Mouse (Mus musculus) CD4-positive, CD25-positive, alpha-beta regulatory T cell, adult 2 months (primary cell): ENCODE data around the gene Armc6.
"Not testable (repeated sequence)": the region's sequence is repeated elsewhere in the genome, so short reads cannot be mapped to it uniquely, and the experiment has no call there.

Experiments
- DNase-seq: peaks from one replicate; pipeline ENCODE4 v3.0.0-alpha.2; 2012; ENCODE audit warnings: low read depth, low spot score

Armc6 gene

DNA sequence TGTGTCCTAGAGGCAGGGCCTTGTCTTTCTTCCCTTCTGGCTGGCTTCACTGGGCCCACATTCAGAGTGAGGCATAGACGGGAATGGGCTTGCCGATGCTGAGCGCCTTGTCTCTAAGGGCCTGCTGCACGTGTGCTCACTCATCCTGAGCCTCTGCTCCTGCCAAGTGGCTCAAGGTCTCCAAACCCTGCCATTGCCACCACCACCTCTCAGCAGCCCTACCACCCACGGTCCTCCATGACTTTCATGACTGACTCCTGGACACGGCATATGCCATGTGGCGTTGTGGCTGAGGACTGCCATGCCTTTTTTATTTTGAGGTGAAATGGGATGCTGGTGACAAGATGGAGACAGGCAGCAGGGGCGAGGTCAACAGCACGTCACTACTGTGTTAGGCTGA is 3.4 kb downstream of the Armc6 start:
- no peak for DNase-seq

DNA sequence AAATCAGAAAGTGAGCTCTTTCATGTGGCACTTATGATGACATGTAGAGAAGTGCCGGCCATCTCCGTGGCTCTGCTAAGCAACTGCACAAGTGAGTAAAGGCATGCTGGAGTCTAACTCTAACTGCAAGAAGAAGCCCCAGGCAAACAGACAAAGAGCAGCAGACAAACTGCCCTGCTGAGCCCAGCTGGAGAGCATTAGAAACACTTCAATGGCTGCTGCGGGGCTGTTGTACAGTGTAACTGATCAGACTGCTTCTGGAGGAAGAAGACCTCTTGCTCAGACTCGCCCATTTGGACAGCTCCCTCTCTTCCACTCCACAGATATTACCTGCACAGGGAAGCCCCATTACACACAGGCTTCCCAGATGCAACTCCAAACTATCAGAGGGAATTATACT is 6.3 kb downstream of the Armc6 start:
- no peak for DNase-seq

DNA sequence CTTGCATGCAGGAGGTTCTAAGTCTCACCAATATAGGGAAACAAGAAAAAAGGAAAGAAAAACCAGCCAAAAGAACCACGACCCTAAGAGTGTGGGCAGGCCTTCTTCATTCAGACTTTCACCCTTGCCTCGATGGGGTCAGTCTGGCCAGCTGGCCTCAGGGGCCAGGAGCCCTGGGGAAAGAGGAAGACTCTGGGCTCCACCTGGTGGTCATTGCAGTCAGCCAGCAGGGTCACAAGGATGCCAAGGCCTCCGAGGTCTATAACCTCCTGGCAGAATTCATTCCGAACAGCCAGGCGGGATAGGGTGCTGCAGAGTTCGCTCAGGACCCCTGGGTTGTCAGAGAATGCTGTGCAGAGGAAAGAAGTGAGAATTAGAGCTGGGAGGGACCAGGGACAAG is 10.9 kb downstream of the Armc6 start:
- DNase-seq: peak; percentile 27

DNA sequence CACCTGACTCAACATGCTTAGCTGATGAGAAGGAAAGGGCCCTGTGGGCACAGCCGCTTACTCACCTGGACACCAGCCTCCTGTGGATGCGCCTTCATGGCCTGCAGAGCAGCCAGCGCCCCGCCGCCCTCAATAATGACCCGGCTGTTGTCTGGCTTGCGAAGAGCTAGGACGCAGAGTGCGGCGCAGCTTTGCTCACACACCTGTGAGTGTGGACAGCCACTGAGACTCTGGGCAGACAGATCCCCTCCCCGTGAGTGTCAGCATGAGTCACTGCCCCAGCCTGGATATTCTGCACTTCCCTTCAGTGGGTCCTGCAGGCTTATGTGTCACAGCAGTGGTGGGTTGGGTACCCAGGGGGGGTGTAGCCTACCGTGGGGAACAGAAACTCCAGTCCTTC is 12.2 kb downstream of the Armc6 start:
- DNase-seq: no peak

DNA sequence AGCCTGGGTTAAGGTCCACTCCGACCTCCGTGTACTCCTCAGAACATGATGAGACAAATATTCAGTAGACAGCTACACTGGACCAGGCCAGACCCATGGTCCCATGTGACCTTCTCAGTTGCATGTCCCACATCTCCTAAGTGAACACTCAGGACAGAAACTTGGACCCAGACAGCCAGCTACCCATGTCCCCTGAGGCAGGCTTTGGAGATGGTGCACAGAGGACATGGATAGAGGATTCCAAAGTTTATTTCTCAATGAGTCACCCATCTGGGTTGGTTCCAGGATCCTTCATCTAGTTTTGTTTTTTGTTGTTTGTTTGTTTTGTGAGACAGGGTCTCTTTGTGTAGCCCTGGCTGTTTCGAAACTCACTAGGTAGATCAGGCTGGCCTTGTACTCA is 13.4 kb downstream of the Armc6 start:
- no peak for DNase-seq

DNA sequence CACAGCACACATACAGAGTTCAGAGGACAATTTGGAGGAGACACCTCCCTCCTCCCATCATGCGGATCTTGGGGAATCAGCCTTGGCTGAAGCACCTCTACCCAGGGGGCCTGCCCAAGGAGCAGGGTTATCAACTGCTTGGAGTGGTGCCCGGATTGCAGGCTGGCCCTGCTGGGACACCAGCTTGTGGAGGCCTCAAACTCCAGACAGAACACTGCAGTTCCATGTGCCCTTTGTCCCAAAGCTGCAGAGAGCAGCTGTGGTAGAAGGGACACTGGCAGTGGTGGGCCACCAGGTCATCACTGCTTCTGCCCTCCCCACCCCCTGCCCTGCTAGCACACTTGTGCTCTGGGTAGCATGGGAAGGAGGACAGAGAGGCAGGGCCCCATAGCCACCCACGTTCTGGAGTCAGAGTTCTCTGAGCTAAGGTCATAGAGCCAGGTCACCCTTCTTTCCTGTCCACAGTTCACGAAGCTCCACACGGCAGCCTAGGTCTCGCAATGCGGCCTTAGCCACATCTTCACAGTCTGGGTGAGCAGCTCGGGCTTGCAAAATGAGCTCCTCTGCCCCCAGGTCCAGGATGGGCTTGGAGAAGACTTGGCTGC is 13.9 kb downstream of the Armc6 start:
- no peak for DNase-seq

DNA sequence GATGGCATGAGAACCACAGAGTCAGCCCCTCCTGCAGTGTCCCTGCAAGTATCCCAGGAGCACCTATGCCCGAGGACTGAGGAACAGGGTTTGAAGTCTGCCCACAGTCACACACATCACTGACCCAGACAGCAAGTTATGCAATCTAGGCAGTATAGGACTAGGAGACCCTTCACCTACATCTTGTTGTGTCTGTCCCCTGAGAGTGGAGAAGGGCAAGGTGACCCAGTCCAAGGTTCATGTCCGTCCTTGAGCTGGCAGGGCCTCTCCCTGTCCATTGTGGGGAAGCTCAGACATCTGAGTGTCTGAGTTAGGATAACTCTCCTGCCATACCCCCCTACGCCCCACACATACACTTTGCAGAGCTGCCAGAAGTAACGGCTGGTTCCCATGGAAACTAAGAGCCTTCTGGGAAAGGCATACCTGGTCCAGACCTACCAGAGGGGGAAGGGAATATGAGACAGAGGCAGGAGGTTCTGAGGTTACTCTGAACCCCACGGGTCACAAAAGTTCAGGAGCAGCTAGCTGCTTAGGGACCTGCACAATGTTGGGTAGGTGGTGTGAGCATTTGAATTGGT is 15.1 kb downstream of the Armc6 start:
- DNase-seq: no peak

DNA sequence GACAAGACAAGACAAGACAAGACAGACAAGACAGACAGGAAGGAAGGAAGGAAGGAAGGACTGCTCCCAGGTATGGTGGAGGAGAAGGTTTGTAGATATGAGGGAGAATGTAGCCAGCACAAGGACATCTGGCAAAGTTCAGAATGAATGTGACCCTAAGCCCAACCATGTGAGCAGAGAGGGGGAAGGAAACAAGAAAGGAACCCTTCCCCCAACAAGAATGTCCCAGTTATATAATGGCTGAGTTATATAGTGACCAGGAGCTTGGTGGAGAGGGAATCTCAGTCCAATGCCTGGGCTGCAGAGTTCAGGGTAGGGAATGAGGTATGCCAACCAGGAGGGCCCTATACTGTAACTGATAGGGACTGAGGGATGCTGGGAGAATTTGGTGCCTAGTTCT is 16.8 kb downstream of the Armc6 start:
- no peak for DNase-seq

DNA sequence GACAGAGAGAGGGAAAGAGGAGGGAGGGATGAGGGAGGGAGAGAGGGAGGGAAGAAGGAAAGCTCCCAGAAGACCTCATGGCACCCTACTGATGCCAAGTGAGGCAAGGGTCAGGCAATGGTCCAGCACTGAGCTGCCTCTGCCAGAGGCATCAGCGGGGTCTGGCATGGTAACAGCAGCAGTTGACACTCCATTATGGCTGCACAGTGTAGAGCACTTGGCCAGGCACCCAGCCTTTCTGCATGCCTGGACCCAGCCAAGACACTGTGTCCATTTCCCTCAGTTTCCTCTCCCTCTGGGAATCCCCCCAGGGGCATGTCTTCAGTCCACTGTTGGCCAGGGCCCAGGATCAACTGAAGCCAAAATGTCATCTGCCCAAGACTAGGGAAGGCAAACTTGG is 17.7 kb downstream of the Armc6 start:
- no peak for DNase-seq

DNA sequence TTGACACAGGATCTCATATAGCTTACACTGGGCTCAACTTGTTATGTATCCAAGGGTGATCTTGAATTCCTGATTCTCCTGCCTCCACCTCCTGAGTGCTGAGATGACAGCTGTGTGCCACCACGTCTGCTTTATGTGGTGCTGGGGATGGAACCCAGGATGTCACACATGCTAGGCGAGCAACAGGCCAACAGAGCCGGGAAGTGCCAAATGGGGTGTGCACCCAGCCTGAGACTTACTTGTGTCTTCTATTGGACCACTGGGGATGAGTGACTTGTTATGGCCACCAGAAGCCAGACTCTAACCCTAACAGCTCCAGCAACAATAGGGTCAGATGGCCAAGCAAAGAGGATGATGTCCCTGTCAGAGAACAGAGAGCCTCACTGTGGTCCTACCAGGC is 18.1 kb downstream of the Armc6 start:
- DNase-seq: not testable (repeated sequence)

DNA sequence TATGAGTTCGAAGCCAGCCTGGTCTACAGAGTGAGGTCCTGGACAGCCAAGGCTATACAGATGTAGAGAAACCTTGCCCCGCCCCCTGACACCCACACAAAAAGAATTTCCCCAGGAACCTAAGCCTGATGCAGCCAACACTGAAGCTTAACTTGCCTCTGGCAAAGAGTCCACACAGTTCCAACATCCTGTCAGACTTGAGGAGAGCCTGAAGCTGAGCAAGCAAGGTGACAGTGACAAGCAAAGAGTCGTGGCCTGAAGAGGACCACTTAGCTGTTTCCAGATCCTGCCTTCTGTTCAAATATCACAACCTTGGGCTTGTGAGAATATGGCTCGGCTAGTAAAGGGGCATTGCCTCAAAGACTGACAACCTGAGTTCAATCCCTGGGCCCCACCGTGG is 19.2 kb downstream of the Armc6 start:
- DNase-seq: no peak

DNA sequence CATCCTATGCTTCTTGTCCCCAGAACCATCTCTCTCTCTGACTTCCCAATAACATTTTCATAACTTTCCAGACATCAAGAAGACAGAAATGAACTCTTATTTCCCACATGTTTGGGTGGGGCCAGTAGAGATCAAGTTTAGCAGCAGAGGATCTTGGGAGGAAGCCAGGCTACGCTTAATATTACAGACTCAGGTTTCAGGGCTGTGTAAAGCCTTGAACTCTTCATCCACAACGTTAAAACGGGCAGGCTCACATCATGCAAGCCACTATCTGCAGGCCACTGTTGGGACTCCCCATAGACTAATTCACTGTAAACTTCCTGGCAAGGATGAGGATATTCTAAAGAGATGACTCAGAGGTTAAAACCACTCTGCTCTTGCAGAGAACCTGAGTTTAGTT is 19.9 kb downstream of the Armc6 start:
- no peak for DNase-seq

DNA sequence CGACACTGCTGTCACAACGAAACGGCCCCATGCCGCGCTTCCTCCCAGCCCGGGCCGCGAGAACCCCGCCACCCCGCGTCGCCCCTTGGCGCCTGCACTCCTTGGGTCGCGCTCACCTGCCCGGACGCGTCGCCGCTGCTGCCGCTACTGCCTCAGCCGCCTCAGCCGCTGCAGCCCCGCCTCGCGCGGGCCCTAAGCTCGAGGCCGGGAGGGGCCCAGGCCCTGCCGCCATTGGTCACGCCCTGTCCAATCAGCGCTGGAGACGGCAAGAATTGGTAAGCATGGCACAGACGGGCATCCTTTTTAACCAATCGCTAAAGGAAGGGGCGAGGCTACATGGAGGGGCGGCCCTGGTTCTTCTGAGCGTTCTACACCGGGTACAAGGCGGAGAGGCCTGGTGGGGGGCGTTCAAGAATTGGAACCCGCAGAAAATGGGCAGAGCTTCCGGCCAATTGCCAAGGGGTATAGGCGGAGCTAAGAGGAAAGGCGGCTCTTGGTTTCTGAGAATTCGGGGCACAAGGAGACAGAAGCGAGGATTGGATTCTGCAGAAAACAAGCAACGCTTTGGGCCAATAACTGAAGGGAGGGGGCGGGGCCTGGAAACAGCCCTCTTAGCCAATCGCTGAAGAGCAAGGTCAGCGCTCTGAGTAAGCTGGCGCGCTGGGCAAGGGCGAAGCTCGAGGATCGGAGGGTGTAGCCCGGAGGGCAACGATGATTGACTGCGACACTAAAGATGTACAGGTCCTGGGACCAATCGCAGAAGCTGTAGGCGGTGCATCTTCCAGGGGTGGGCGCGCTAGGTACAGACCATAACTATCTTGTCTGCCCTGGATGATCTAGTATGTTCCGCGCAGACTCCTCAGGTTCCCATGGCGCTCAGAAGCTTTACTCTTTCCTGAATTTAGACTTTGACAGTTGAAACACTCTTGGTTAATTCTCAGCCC is 21.9 kb downstream of the Armc6 start, which contains the start of gene Slc25a42:
Gene Slc25a42, minus strand, starts transcription at position 194 of the 944 bp plus-strand sequence.
- DNase-seq: peak; percentile 98

DNA sequence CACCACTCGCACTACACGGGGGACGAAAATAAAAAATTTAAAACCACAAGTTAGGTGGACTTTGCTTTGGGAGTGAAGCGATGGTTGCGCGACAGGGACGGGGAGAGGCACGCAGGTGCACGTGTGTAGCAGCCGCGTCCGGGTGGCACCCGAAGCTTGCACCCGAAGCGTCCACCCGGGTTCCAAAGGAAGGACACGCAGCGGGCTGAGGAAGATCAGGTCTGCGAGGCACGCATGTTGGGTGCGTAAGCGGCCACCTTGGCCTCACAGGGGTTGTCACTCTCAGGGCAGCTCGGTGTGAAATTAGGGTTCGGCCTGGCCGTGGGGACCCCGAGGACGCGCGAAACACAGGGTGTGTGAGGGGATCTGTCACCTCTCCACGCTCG is 22.5 kb downstream of the Armc6 start:
- DNase-seq: no peak

DNA sequence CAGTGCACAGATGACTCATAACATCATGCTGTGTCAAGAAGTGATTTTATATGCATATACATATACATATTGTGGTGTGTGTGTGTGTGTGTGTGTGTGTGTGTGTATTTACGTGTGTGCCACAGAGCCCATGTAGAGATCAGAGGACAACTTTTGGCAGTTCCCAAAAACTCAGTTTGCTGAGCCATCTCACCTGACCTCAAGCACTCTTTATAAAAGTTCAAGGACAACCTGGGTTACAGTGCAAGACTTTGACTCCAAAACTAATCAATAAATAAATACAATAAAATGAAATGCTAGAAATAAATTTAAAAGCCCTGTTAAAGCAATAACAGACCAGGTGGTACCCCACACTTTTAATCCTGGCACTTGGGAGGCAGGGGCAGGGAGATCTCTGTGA is 23.0 kb downstream of the Armc6 start:
- DNase-seq: no peak

DNA sequence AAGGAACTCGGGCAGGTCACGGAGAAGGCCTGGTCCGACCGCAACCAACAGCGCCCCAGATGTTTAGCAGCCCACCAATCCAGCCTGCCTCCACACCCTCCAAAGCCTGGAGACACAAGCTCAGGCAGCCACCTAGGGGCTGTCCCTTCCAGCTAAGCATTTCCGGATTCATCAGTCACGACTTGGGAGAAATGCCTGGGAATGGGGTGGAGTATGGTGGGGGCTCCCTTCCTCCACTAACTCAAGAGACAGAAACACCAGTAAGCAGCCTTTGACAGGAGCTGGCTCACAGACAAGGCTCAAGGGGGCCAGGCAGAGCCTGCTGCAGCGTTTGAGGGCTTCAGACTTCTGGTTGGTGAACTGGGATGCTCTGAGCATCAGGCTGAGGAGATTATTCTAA is 23.7 kb downstream of the Armc6 start:
- no peak for DNase-seq

DNA sequence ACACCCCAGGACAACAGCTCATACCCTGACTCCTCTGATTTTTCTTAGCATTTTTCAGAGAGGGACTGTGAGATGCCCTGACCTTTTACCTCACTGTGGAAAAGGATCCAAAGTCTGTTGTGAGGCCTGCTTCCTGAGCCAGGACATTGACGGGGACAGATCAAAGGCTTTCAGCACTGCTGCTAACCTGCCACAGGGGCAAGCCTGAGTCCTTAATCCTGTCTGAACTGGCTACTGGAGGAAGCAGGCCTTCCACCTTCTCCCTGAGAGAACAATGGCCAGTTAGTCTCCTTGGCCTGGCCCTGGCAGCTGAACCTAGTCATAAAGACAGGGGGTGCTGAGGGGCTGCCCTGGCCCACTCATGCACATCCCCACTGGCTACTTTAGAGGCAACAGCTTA is 26.1 kb downstream of the Armc6 start:
- DNase-seq: no peak

DNA sequence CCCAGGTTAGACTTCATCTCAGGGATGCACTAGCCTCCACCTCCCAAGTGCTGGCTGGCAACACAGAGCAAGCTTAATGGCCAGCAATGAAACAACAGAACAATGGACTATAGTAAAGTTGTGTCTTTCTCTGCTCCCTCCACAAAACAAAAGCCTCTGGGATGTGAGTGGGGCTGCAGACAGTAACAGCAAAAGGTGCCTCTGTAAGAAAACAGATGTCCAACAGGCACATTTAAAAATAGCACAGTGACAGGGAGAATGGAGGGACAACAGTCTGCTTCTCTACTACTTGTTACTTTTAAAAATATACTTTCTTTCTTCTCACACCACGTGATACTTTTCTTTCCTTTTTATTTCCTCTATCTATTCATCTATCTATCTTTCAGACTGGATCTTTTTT is 29.5 kb downstream of the Armc6 start:
- DNase-seq: no peak

DNA sequence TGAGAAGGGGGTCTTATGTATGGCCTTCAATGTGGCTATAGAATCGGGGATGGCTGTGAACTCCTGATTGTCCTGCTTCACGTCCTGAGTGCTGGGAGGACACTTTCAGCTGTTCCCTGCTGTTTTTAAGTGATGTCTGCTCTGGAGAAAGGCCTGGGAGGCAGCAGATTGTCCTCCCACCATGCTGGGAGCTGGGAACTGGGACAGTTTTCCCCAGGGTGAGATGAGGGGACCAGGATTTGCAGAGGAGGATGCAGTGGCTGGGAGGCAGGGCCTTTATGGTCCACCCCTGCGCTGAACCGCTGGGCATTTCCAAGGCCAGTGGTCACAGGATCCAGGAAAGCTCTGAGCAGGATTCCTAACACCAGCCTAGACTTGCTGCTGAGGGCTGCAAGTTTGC is 31.2 kb downstream of the Armc6 start:
- DNase-seq: no peak

DNA sequence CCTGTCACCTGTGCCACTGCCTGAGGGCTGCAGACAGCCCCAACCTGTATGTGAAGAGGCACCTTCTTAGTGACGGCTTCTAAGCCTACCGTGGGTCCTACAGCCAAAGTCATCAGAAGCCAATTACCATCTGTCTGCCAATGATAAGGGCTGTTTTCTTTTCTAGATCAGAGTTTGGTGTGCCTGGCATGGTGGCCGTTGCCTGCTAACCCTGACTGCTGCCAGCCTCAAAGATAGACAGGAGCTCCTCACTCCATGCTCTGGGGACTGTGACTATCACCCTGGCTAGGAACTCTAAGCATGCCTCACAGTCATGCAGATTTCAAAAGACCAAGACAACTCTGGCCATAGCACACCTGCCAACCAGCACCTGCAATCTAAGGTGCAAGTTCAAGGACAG is 32.8 kb downstream of the Armc6 start:
- DNase-seq: no peak

DNA sequence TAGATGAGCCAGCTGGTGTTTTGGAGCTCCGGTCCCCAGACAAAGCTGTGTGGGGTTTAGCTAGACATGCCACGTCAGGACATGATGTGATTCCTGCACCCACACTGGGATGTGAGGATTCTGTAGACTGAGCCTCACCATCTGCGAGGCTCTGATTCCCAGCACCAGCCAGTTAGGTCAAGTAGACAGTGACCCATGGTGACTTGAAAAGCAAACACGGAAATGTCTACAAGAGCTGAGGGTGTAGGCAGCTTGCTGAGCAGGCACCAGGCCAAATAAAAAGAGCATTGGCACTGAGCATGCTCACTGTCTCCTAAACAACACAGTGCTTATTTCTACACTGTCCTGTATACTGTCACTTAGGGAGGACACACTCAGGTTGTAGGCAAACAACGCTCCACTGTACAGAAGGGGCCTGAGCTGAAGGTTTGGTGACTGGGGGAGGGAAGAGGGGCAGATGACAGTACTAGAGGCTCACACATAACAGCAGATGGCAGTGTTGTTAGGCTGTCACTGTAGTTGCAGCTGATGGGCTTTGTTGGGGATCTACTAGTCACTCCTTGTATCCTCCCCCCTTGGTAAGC is 34.1 kb downstream of the Armc6 start:
- peak; percentile 38 for DNase-seq

DNA sequence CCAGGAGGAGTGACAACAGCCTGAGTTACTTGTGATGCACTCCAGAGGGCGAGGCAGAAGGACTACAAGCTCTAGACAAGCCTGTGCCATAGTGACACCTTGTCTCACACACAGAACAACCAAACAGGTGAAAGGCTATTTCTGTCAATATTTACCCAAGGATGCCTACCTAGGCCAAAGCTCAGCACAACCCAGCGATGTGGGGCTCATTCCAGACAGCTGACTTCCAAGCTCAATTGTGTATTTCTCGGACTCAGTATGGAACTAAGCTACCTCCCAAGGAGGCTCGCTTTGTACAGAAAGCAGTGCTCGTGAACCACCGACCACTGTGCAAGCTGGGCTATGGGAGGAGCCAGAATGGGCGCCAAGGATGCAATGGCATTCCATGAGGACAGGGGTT is 36.7 kb downstream of the Armc6 start:
- no peak for DNase-seq

DNA sequence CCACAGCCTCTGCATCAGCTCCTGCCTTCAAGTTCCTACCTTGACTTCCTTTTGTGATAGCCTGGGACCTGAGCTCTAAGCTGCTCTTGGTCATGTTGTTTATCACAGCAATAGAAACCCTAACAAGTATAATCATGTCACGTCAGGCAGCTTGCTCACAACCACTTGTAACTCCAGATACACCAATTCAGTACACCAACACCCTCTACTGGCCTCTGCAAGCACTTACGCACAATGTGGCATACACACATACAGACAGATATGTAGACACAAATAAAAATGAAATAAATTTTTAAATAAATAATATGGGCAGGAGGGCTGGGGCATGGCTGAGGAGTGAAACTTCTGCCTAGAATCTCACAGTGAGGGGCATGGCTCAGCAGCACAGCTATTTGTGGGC is 38.5 kb downstream of the Armc6 start:
- DNase-seq: no peak
